Mouse (Mus musculus) common myeloid progenitor, adult 5-6 weeks (primary cell): ENCODE measurements around the gene Igfbp7. TPM values are rescaled to one million over a fixed set of nuclear protein-coding genes. Genes with fewer than 3 reads are reported as not detected.
"Not testable (repeated sequence)": the region's sequence is repeated elsewhere in the genome, so short reads cannot be mapped to it uniquely, and the experiment has no call there.

Source experiments
- ATAC-seq: replicated peaks from 2 replicates; pipeline ENCODE4 v1.8.0; 2016; ENCODE audit warnings: low read depth, mild to moderate bottlenecking, moderate TSS enrichment, inconsistent platforms; ENCODE audit not compliant: poor library complexity, severe bottlenecking
- total RNA-seq: library from RNA; stranded (forward); fragments of 200-1000, 187-1606 nt; gene quantifications from 2 replicates; pipeline ENCODE4 v1.2.3, GENCODE M21; 2017

Gene Igfbp7
- total RNA-seq = 1.8 and 2.7 TPM in 2 replicates

- ATAC-seq = peak; percentile 83
These were observed at the start of gene Igfbp7 for GRCm38 (mm10) chr5:77407341-77408298. TSS of gene Igfbp7 (minus strand) at chr5:77408041.

GRCm38 (mm10) chr5:77452103-77452502 lies 44.3 kb upstream of the Igfbp7 start:
- 0 out of 2 replicates have a peak, but pooled peaks have one; percentile 45 for ATAC-seq

DNA sequence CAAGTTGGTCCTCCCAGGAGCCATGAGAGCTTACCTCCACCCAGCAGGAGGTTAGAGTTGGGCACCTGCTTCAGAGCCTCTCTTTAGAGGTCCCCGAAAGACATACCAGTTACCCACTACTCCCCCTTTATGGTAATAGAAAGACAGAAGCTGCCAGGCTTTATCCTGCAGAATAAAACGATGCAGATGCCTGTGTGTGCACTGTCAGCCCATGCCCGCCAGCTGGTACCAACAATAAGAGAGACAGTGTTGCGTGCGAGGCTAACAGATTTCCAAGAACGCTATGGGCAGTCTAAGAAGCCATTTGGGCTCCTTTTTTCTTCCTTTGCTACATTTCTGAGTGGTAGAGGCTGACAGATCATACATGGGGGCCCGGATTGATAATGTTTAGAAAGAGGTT lies 41.7 kb upstream of the Igfbp7 start:
- no peak for ATAC-seq

- no peak for ATAC-seq
These were observed 37.6 kb upstream of the Igfbp7 start for GRCm38 (mm10) chr5:77445431-77445830.

- no peak for ATAC-seq
These were observed 36.2 kb upstream of the Igfbp7 start for GRCm38 (mm10) chr5:77443889-77444573.

GRCm38 (mm10) chr5:77442856-77443623 lies 35.2 kb upstream of the Igfbp7 start:
- ATAC-seq = no peak

DNA sequence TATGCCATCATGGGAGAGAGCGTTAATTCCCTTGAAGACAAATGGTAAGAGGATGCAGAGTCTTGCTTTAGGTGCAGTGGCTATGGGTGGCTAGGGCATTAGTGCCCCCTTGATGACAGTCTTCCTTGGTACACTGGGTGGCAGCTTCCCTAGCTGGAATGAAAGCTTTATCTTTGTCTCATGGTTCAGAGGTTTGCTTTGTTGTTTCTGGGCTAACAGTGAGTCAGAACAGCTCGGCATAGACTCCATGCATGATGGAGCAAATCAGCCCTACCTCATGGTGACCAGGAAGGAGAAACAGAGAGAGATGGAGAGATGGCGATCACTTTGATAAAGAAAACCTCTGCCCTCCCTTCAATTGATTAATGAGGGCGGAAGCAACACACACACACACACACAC lies 28.5 kb upstream of the Igfbp7 start:
- no peak for ATAC-seq

DNA sequence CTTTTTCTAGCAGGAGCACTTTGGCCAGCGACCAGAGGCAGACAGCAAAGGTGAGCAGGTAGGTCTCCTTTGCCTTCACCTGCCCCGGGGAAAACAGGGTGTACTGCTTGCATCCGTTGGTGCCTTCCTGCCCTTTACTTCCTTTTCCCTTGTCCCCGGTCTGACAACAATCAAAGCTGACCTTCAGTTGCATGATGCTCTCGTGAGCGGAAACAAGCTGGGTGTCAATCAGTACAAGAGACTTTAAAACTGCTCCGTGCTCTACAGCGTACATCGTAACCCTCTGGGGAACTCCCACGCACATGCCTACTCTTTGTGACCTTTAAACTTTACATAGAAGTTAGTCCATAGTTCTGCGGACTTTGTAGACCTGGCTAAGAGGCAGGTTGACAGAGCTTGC lies 26.2 kb upstream of the Igfbp7 start:
- ATAC-seq = no peak

DNA sequence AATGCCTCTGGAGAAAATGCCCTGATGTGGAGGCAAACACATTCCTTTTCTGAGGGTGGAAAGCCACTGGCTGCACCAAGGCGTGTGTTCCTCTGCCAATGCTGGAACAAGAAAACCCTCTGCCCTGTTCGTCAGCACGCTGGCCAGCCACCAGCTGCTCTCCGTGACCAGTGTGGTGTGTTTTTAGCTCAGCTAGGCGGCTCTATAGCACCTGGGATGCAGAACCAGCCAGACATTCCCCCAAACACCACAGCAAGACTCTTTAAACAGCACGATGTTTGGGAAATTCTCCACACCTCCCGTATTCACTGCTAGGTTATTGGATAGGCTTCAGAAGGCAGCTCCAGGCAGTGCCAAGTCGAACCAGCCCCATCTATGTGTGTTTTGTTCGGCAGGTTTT lies 25.7 kb upstream of the Igfbp7 start:
- no peak for ATAC-seq

GRCm38 (mm10) chr5:77433119-77433518 lies 25.3 kb upstream of the Igfbp7 start:
- ATAC-seq = no peak

- no peak for ATAC-seq
These were observed 24.6 kb upstream of the Igfbp7 start for GRCm38 (mm10) chr5:77432446-77432845.

GRCm38 (mm10) chr5:77431068-77431467 lies 23.2 kb upstream of the Igfbp7 start:
- ATAC-seq = no peak

- ATAC-seq = no peak
These were observed 22.6 kb upstream of the Igfbp7 start for GRCm38 (mm10) chr5:77430471-77430870.

DNA sequence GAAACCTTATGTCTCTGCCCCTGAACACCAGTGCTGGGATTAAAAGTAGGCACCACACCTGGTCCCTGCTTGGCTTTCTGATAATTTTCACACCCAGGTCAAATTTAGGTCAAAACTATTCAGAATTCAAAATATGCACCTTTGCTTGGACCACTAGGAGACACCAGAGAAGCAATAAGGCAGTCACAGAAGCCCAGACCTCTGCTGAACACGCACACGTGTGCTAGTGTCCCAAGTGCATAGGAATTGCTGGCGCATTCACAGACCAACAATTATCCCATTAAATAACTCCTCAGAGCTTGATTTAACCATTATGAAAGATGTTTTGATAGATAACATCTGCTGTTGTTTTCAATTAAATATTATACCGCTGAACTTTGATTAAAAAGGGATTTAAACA lies 22.2 kb upstream of the Igfbp7 start:
- ATAC-seq = no peak

- ATAC-seq = no peak
These were observed 20.7 kb upstream of the Igfbp7 start for GRCm38 (mm10) chr5:77428526-77428925.

DNA sequence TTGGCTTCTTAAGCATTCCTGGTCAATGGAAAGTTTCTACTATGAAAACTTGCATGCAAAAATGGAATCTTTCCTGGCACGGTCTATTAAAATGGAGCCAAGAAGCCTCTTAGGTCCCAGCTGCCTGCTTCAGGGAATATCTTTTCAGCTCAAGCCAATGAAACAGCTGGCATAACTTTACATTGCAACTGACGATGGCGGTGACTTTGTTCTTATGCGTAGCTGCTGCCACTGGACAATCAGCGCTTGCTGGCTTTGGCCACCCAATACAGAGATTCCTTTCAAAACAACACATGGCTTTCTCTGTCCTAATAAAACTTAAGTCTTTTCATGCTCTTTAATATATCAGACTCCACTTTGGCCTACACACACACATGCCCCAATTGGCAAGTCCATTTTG lies 20.1 kb upstream of the Igfbp7 start:
- ATAC-seq = no peak

DNA sequence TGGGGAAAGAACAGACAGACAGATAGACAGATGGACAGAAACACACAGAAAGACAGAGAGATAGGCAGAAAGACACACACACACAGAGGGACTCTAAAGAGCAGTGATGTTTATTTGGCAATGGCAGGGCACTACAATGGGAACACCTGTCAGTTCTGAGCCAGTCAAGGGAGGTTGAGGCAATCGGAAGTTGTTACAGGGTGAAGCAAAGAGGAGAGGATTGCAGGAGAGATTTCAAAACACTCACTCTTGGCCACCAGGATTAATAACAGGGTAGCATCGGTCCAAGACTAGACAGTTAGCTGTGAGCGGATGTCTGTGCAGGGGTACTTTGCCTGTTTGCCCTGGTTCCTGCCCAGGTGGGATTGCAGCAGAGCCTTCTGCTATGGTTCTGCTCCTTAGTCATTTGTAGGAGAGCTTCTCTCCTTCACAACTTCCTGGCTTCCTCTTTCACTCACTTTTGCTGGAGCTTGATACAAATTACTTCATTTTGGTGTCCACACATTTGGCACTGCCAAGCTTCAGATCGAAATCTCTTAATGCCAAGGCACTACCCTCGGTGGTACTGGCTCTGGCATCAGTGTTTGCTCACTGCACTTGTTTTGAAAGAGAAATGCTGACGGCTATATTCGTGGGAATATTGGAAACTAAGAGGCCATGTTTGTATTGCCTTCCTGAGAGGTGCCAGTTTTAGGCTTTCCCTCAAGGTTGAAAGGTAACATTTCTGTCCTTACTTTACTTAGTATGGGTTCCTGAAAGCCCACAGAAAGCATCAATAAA lies 18.1 kb upstream of the Igfbp7 start:
- no peak for ATAC-seq

DNA sequence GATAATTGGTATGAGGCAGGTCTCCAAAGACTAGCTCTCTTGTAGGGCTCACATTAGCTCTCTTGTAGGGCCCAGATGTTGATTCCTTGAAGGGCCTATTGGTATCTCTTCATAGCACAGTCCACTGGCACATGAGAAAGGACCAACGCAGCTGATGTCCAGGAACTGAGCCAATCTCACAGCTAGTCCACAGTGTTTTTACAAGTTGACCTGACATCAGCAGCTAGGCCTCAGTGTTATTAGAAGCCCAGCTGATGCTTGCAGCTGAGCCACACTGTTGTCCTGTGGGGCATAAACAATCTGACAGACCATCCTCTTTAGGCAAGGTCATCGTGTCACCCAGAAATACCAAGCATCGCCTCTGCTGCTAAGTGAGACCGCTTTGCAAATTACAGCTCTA lies 11.7 kb upstream of the Igfbp7 start:
- ATAC-seq = not testable (repeated sequence)

DNA sequence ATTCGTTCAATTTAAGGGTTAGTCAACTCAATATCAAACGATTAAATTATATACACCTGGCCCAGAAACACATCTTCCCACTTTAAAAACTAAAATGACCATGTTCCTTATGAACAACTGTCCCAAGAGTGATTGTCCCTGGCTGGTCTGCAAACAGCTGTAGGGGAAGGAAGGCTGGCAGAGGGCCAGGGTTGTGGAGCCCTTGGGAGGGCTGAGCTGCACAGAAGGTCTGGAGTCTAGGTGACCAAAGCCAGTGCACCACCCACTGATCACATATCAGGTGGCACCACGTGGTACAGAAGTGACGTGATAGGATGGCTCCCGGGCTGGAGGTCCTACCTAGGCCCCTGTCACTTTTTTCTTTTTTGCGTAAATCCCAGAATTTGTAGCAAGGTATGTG lies 8.2 kb upstream of the Igfbp7 start:
- no peak for ATAC-seq

DNA sequence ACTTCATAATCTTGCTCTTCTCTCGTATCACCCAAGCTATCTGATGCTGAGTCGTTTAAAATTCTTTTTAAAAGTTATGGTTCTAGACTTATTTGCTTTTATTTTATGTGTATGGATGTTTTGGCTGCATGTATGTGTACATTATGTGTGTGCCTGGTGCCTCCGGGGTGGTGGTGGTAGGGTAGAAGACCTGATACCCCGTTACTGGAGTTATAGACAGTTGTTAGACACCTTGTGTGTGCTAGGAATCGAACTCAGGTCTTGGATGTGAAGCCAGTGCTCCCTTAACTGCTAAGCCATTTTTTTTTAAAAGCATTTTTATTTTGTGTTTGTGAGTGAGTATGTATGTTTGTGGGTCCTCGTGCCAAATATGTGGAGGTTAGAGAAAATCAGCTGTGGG lies 689 bp upstream of the Igfbp7 start:
- no peak for ATAC-seq
